Mouse (Mus musculus): ENCODE measurements at regions not wholly inside any gene's neighbourhood (a gene's known extent, or its start where the extent isn't known, plus 50 kb on each side); places are given as distances from the start of the nearest gene placed in this dataset.
A peak's percentile ranks its signal among the peaks of the same experiment; 100 is the strongest.

GRCm38 (mm10) chr5:119217077-119217476 lies 453.4 kb upstream of the Tbx3 start:
- DNase-seq (ENCODE audit: low spot score), result no peak

- DNase-seq (ENCODE audit: low spot score), result no peak
Measured at GRCm38 (mm10) chr5:119228691-119229090, 441.8 kb upstream of the Tbx3 start.

GRCm38 (mm10) chr5:119232941-119233340 lies 437.5 kb upstream of the Tbx3 start:
- DNase-seq (ENCODE audit: low spot score), result no peak

DNA sequence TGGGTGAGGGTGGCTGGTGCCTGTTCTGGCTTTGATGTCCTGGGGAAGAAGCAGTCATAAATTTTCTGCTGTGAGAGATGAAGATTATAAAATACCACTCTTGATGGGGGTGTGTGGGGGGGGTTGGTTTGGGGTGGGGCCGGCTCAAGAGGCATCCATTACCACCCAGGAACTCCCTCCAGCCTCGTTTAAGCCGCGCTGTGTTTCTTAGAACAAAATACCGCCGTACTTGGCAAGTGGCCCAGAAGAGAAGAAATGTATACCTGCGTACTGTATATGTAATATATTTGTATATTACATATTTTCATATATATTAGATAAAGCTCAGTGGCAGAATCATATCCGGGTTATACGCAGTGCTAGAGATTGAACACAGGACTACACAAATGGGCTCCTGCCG lies 434.6 kb upstream of the Tbx3 start:
- DNase-seq (ENCODE audit: low spot score), result no peak

DNA sequence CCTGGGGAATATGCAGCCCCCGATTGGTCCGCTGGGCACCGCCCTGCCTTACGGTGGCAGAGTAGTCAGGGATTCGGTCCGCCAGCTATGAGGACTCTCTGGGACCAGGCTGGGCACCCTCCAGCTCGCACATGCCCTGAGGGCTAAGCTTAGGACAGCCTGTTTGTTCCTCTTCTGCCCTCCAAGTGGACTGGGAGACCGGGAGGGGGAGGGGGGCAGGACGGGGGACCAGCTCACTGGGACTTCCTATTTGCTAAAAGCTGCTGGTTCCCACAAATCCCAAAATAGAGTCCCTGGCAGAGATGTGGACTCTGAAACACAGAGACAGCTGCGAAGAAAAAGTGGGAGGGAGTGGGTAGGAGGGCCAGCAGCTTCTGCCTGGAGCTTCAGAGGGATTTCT lies 423.6 kb upstream of the Tbx3 start:
- peak; percentile 56 for DNase-seq (ENCODE audit: low spot score)

GRCm38 (mm10) chr5:119248626-119249025 lies 421.8 kb upstream of the Tbx3 start:
- DNase-seq (ENCODE audit: low spot score), result no peak

GRCm38 (mm10) chr5:119249124-119249718 lies 421.2 kb upstream of the Tbx3 start:
- no peak for DNase-seq (ENCODE audit: low spot score)

- DNase-seq (ENCODE audit: low spot score), result no peak
Measured at GRCm38 (mm10) chr5:119251311-119252047, 419.0 kb upstream of the Tbx3 start.

- DNase-seq (ENCODE audit: low spot score), result no peak
Measured at GRCm38 (mm10) chr5:119257374-119258120, 412.9 kb upstream of the Tbx3 start.

DNA sequence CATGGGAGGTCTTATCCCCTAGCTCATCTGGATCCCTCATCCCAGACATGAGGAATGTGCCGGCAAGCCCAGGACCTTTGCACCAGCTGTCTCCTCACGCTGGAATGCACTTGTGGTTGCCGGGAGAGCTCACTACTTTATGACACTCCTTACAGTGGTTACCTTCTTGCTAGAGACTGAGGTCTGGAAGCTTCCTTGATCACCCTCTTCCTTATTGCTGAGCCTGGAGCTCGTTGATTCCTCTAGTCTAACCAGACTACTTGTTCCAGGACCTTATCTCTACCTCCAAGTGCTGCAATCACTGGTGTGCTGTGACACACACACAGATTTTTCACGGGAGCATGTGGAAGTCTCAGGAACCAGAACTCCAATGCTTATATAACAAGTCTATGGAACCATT lies 411.6 kb upstream of the Tbx3 start:
- no peak for DNase-seq (ENCODE audit: low spot score)

DNA sequence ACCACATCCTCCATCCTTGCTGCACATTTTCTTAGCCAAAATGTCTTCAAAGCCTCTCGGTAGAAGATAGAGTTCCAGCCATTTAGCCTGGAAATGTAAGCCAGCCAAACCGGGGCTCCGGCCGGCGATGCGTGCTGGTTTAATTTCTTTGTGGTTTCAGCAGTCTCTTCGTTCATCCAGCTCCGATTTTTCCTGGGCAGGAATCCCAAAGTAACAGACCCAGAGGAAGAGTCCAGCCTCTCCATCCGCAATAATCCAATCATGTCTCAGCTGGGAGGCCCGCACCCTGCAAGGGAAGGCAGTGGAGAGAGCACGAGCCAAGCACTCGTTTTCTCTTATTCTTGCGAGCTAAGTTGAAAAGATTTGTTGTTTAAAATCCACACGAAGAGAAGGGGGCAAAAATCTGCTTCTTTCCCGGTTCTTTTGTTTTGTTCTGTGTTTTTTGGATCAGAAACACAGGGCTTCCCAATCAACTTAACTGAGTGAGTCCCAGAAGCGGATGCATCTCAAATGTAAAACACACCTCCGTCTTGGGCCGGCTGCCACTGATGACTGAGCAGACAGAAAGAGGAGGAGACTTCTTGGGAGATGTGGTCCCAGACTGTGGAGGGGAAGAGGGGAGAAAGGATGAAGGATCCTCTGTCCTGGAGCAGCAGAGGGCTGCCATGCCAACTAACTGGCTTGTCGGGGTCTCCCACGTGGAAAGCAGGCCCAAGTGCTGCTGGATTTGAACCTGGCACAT lies 405.1 kb upstream of the Tbx3 start:
- DNase-seq (ENCODE audit: low spot score), result peak; percentile 47

DNA sequence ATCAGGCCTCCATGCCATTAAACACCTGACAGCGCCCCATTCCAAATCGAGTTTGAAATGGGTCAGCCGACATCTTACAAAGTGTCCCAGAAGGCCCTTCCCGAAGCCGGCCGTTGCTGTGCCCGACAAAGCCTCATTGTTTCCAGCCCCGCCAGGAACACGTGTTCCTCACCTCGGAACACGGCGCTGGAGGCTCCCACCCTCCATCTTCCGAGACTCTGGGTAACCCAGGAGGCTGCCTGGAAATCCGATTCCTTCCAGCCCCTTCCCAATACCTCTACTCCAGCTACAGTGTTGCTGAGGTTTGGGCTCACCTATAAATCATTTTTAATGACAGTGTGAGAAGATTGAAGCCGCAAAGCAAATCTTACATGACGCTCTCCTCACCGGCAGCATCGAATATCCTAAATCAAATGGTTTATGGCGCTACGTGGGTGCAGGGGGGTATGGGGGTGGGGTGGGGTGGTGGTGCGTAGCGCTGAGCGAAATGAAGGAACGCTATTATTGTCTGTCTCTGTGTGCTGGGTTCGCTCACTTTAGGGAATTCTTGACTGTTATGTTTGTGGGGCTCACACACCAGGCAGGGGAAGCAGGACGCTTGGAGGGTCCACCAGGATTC lies 399.1 kb upstream of the Tbx3 start:
- no peak for DNase-seq (ENCODE audit: low spot score)

DNA sequence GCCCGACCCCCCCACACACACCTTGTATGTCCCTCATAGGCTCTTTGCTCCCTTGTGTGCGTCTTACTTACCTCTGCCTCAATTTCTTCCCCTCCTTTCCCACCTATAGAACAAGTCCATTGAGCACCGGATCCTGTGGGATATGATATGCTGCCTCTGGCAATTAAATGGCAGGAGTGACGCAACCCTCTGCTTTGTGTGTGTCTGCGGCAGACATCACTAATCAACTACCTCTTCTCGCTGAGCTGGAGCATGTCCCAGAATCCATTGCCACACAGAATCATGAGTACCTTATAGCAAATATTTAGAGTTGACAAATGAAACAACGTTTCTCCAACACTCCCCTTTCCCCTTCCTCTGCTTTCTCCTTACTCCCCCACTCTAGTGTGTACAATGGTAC lies 397.3 kb upstream of the Tbx3 start:
- no peak for DNase-seq (ENCODE audit: low spot score)

DNA sequence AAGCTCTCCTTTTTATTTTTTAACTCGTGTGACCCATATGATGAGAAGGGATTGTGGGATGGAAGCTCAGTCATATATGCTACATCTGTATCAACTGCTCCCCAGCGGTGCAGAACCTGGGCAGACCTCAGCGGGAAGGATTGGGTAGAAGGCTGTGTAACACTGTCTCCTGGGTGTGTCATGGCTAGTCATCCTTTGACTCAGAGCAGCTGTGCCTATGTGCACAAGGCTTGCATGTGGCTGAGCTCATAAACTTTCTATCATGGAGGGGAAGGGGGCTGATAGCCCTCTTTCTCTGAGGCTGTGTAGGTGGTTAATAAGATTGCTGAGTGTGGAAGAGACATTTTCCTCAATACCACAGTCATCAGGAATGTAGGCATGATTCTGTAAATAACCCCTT lies 396.9 kb upstream of the Tbx3 start:
- no peak for DNase-seq (ENCODE audit: low spot score)

DNA sequence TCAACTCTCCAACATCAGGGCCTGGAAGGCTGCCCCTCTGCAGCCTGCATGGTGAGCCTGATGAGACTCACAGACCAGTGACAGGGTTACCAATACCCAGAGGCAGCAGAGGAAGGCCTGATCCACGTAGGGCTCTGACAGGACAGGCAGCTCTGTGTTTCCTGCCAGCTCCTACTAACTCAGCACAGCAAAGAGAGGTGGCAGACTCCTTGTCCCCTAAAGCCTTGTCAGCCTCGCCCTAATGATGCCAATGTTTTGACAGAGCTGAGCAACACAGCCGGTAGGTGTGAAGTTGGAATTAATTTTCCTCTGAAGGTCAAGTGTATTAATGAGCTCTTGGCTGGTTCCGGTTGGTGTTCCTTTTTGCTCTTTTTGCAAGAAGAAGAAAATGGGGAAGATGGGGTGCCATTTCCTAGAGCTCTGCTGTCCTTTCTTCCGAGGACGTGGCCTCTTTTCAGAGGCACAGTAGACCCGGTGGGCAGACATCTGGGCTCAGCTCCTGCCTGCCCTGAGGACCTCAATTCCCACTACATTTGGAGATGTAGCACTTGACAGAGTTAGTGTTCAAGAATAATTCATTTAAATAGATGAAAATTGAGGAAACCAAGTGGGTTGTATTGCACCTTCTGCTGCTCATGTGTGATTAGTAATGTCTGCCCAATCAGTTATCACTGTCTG lies 395.5 kb upstream of the Tbx3 start:
- DNase-seq (ENCODE audit: low spot score), result no peak

- DNase-seq (ENCODE audit: low spot score), result no peak
Measured at GRCm38 (mm10) chr5:119280146-119280545, 390.3 kb upstream of the Tbx3 start.

GRCm38 (mm10) chr5:119289808-119290207 lies 380.7 kb upstream of the Tbx3 start:
- DNase-seq (ENCODE audit: low spot score), result no peak

- no peak for DNase-seq (ENCODE audit: low spot score)
Measured at GRCm38 (mm10) chr5:119292323-119292722, 378.1 kb upstream of the Tbx3 start.

- no peak for DNase-seq (ENCODE audit: low spot score)
Measured at GRCm38 (mm10) chr5:119292889-119293288, 377.6 kb upstream of the Tbx3 start.

DNA sequence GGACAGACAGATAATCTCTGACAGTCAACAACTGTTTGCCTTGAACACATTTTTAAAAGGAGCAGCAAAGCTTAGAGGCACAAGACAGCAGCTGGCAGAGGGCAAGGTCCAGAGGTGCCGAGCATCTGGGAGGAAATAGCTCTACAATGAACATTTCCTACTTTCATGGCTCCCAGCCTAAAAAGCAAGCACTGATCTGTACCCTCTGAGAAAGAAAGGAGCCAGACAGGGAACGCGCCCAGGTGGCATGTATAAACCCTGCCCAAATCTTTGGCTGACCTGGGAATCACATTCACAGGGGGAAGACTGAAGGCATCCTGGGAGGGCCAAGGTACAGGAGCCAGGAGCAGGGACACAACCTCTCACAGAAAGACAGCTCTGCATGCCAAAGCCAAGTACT lies 371.2 kb upstream of the Tbx3 start:
- DNase-seq (ENCODE audit: low spot score), result no peak

- no peak for DNase-seq (ENCODE audit: low spot score)
Measured at GRCm38 (mm10) chr5:119300106-119300505, 370.4 kb upstream of the Tbx3 start.

DNA sequence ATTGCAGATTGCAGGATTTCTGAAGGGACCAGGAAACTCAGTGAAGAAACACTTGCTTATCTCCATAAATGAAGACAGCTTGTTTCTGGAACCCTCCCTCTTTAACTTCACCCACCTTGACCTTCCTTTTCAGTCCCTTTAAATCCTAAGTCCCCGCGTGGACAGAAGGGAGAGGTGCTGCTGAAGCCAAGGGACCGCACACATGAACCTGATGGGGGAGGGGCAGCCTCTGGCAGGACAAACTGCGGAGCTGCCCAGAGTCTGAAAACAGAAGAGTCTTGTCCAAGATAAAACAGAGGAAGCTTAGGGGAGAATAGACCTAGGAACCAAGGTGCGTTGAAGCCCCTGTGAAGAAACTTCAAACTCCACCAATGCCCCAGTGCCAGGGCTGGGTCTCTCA lies 368.9 kb upstream of the Tbx3 start:
- peak; percentile 57 for DNase-seq (ENCODE audit: low spot score)
